Mouse (Mus musculus): ENCODE data around the gene Rasgrp3. TPM values are rescaled to one million over a fixed set of nuclear protein-coding genes. Genes with fewer than 3 reads are reported as not detected.

Gene Rasgrp3
- 12.9 and 15.6 TPM in 2 replicates for polyA plus RNA-seq (2012; rRNA removed)

- H3K4me1 ChIP-seq (ENCODE audit: control insufficient read depth, insufficient read depth, low read length), result no peaks in the 10 kb centered on the region
- no peak within 1 kb of the TSS for H3K4me3 ChIP-seq (replicated peaks; ENCODE audit: insufficient read depth, low read depth, low read length)
- DNase-seq, result no peak
- 75% methylated on average over 6 of the region's 6 CpGs for WGBS
- H3K27me3 ChIP-seq (ENCODE audit: control insufficient read depth, insufficient read depth, low read length), result no peaks in the 10 kb centered on the region
- peak within 1 kb of the TSS; percentile 30; the same call in 1 of the 2 replicates for H3K27ac ChIP-seq (ENCODE audit: insufficient read depth, low read length)
- TF ChIP-seq POLR2A (IDR thresholded peaks at IDR 0.05; ENCODE audit: borderline replicate concordance, insufficient read depth, low read length), result no peak
- TF ChIP-seq CTCF (IDR thresholded peaks at IDR 0.05; ENCODE audit: borderline replicate concordance, insufficient read depth, low read depth, low read length), result no peak
Measured at GRCm38 (mm10) chr17:75435599-75435998, at the start of gene Rasgrp3. Rasgrp3 (plus strand) TSS chr17:75435896.

GRCm38 (mm10) chr17:75388402-75388801 is 47.3 kb upstream of the Rasgrp3 start:
- TF ChIP-seq POLR2A (IDR thresholded peaks at IDR 0.05; ENCODE audit: borderline replicate concordance, insufficient read depth, low read length), result no peak
- no peak for TF ChIP-seq CTCF (IDR thresholded peaks at IDR 0.05; ENCODE audit: borderline replicate concordance, insufficient read depth, low read depth, low read length)
- Histone ChIP-seq H3K27ac (ENCODE audit: insufficient read depth, low read length) (no peak overlapping the region), H3K27me3 (ENCODE audit: control insufficient read depth, insufficient read depth, low read length) (no peaks in the 10 kb centered on the region), H3K4me3 (replicated peaks; ENCODE audit: insufficient read depth, low read depth, low read length) (no peak overlapping the region), H3K4me1 (ENCODE audit: control insufficient read depth, insufficient read depth, low read length) (no peaks in the 10 kb centered on the region)
- 87% methylated on average over 4 of the region's 4 CpGs for WGBS
- no peak for DNase-seq

- no peak for DNase-seq
- H3K27ac ChIP-seq (ENCODE audit: insufficient read depth, low read length), result no peak overlapping the region
- H3K27me3 ChIP-seq (ENCODE audit: control insufficient read depth, insufficient read depth, low read length), result no peaks in the 10 kb centered on the region
- no peak for TF ChIP-seq POLR2A (IDR thresholded peaks at IDR 0.05; ENCODE audit: borderline replicate concordance, insufficient read depth, low read length)
- no peak for TF ChIP-seq CTCF (IDR thresholded peaks at IDR 0.05; ENCODE audit: borderline replicate concordance, insufficient read depth, low read depth, low read length)
- no peaks in the 10 kb centered on the region for H3K4me1 ChIP-seq (ENCODE audit: control insufficient read depth, insufficient read depth, low read length)
- 62% methylated on average over 10 of the region's 10 CpGs for whole genome bisulfite sequencing
- H3K4me3 ChIP-seq (replicated peaks; ENCODE audit: insufficient read depth, low read depth, low read length), result no peak overlapping the region
Measured at GRCm38 (mm10) chr17:75390142-75390541, 45.6 kb upstream of the Rasgrp3 start.

GRCm38 (mm10) chr17:75391429-75392192 is 44.1 kb upstream of the Rasgrp3 start:
- Histone ChIP-seq H3K4me3 (replicated peaks; ENCODE audit: insufficient read depth, low read depth, low read length) (no peak overlapping the region), H3K27ac (ENCODE audit: insufficient read depth, low read length) (no peak overlapping the region), H3K27me3 (ENCODE audit: control insufficient read depth, insufficient read depth, low read length) (no peaks in the 10 kb centered on the region), H3K4me1 (ENCODE audit: control insufficient read depth, insufficient read depth, low read length) (no peaks in the 10 kb centered on the region)
- 88% methylated on average over 6 of the region's 6 CpGs for WGBS
- no peak for DNase-seq
- TF ChIP-seq CTCF (IDR thresholded peaks at IDR 0.05; ENCODE audit: borderline replicate concordance, insufficient read depth, low read depth, low read length), result no peak
- TF ChIP-seq POLR2A (IDR thresholded peaks at IDR 0.05; ENCODE audit: borderline replicate concordance, insufficient read depth, low read length), result no peak

GRCm38 (mm10) chr17:75406405-75406804 is 29.3 kb upstream of the Rasgrp3 start:
- TF ChIP-seq POLR2A (IDR thresholded peaks at IDR 0.05; ENCODE audit: borderline replicate concordance, insufficient read depth, low read length) (no peak), CTCF (IDR thresholded peaks at IDR 0.05; ENCODE audit: borderline replicate concordance, insufficient read depth, low read depth, low read length) (0 out of 2 replicates have a peak, but pooled peaks have one; percentile 17)
- Histone ChIP-seq H3K27ac (ENCODE audit: insufficient read depth, low read length) (no peak overlapping the region), H3K4me1 (ENCODE audit: control insufficient read depth, insufficient read depth, low read length) (no peaks in the 10 kb centered on the region), H3K27me3 (ENCODE audit: control insufficient read depth, insufficient read depth, low read length) (no peaks in the 10 kb centered on the region), H3K4me3 (replicated peaks; ENCODE audit: insufficient read depth, low read depth, low read length) (no peak overlapping the region)
- DNase-seq, result no peak
- 14% methylated on average over 4 of the region's 4 CpGs for WGBS

GRCm38 (mm10) chr17:75416861-75417260 is 18.8 kb upstream of the Rasgrp3 start:
- Histone ChIP-seq H3K27me3 (ENCODE audit: control insufficient read depth, insufficient read depth, low read length) (no peaks in the 10 kb centered on the region), H3K4me1 (ENCODE audit: control insufficient read depth, insufficient read depth, low read length) (no peaks in the 10 kb centered on the region), H3K27ac (ENCODE audit: insufficient read depth, low read length) (no peak overlapping the region), H3K4me3 (replicated peaks; ENCODE audit: insufficient read depth, low read depth, low read length) (no peak overlapping the region)
- TF ChIP-seq POLR2A (IDR thresholded peaks at IDR 0.05; ENCODE audit: borderline replicate concordance, insufficient read depth, low read length), result no peak
- TF ChIP-seq CTCF (IDR thresholded peaks at IDR 0.05; ENCODE audit: borderline replicate concordance, insufficient read depth, low read depth, low read length), result no peak
- no peak for DNase-seq
- 75% methylated on average over 3 of the region's 3 CpGs for WGBS

- TF ChIP-seq CTCF (IDR thresholded peaks at IDR 0.05; ENCODE audit: borderline replicate concordance, insufficient read depth, low read depth, low read length), result no peak
- no peak for TF ChIP-seq POLR2A (IDR thresholded peaks at IDR 0.05; ENCODE audit: borderline replicate concordance, insufficient read depth, low read length)
- Histone ChIP-seq H3K4me3 (replicated peaks; ENCODE audit: insufficient read depth, low read depth, low read length) (no peak overlapping the region), H3K27me3 (ENCODE audit: control insufficient read depth, insufficient read depth, low read length) (no peaks in the 10 kb centered on the region), H3K4me1 (ENCODE audit: control insufficient read depth, insufficient read depth, low read length) (no peaks in the 10 kb centered on the region), H3K27ac (ENCODE audit: insufficient read depth, low read length) (no peak overlapping the region)
- no peak for DNase-seq
- WGBS, result 94% methylated on average over 2 of the region's 2 CpGs
Measured at GRCm38 (mm10) chr17:75434152-75434551, 1.5 kb upstream of the Rasgrp3 start.

GRCm38 (mm10) chr17:75434871-75435270 is 825 bp upstream of the Rasgrp3 start:
- WGBS, result 75% methylated on average over 3 of the region's 3 CpGs
- TF ChIP-seq CTCF (IDR thresholded peaks at IDR 0.05; ENCODE audit: borderline replicate concordance, insufficient read depth, low read depth, low read length) (no peak), POLR2A (IDR thresholded peaks at IDR 0.05; ENCODE audit: borderline replicate concordance, insufficient read depth, low read length) (no peak)
- Histone ChIP-seq H3K27me3 (ENCODE audit: control insufficient read depth, insufficient read depth, low read length) (no peaks in the 10 kb centered on the region), H3K4me3 (replicated peaks; ENCODE audit: insufficient read depth, low read depth, low read length) (no peak overlapping the region), H3K4me1 (ENCODE audit: control insufficient read depth, insufficient read depth, low read length) (no peaks in the 10 kb centered on the region), H3K27ac (ENCODE audit: insufficient read depth, low read length) (no peak overlapping the region)
- no peak for DNase-seq
